Comparison of ENCODE assay signal across 20 mouse cellular contexts in the genomic region with DNA sequence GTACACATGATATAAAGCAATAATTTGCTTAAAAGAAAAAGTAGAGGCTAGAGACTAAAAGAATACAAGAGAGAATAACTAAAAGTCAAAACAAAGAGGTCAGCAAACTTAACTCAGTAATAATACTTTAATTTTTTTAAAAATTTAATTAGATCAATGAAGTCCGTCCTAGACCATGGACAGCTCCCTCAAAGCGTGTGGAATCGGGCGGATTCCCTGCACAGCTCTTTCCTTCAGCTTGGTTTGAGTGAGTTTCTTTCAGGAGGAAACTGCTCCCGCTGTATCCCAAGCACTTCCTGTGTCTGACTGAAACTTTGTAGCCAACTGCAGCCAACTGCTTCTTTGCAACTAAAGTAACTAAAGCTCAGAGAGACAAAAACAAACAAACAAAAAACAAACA. TPM values are rescaled to one million over a fixed set of nuclear protein-coding genes. Genes with fewer than 3 reads are reported as not detected.
A peak's percentile ranks its signal among the peaks of the same experiment; 100 is the strongest.
DNase-seq lines count a peak whose midpoint lies in the region; ATAC-seq and TF ChIP-seq lines count a peak whose summit lies in the region.
"Had no signal": no experiment of that assay in that cellular context is flagged by ENCODE, and none has a peak within 500 bp of the region (broad histone marks: within the 10 kb centered on the region; RNA-seq: fewer than 3 reads in every experiment).

No protein-coding gene starts in this region.

- no peak for TF ChIP-seq CTCF in kidney, postnatal 0 days (IDR thresholded peaks at IDR 0.05; ENCODE audit: low read depth)
- TF ChIP-seq CTCF in lung, embryonic 14.5 days (IDR thresholded peaks at IDR 0.05; ENCODE audit: low read depth): no peak
- TF ChIP-seq CTCF in lung, adult 2 months (IDR thresholded peaks at IDR 0.05; ENCODE audit: insufficient read depth, low read length): no peak

- DNase-seq in kidney, postnatal 0 days (ENCODE audit: low spot score): peak; percentile 46
- no peak for DNase-seq in kidney, postnatal 14 days
- DNase-seq in lung, embryonic 14.5 days: peak; percentile 69
- no peak for DNase-seq in lung, adult 2 months
- peak; percentile 59 for DNase-seq in embryonic facial prominence, embryonic 11.5 days (ENCODE audit: low spot score)
- DNase-seq in cerebellum, postnatal 4 days (ENCODE audit: low spot score in 2 of 2): no peak
- DNase-seq in urinary bladder, postnatal 36 days (ENCODE audit: low spot score in 2 of 2): no peak
- DNase-seq: adrenal gland, adult 2 months; adrenal gland, postnatal 25 days; cerebellum, adult 18-20 months; cerebellum, adult 9-11 months; heart, adult 18-20 months; heart, postnatal 10 days; heart, postnatal 4 days had no signal

- H3K4me1 ChIP-seq in kidney, postnatal 0 days (replicated peaks; ENCODE audit: insufficient read depth, low read length): no peaks in the 10 kb centered on the region
- no peaks in the 10 kb centered on the region for H3K4me1 ChIP-seq in lung, embryonic 14.5 days (ENCODE audit: insufficient read depth)
- H3K4me1 ChIP-seq in lung, adult 2 months (ENCODE audit: control insufficient read depth, insufficient read depth, low read length): no peaks in the 10 kb centered on the region
- H3K4me1 ChIP-seq in embryonic facial prominence, embryonic 11.5 days (ENCODE audit: control insufficient read depth, insufficient read depth, low read length): no peaks in the 10 kb centered on the region
- H3K4me1 ChIP-seq: forebrain, embryonic 15.5 days; heart, embryonic 10.5 days had no signal

- no peak overlapping the region for H3K27ac ChIP-seq in kidney, postnatal 0 days
- no peak overlapping the region for H3K27ac ChIP-seq in lung, embryonic 14.5 days (ENCODE audit: low read depth)
- H3K27ac ChIP-seq in embryonic facial prominence, embryonic 11.5 days (replicated peaks; ENCODE audit: low read depth, low read length): no peak overlapping the region
- H3K27ac ChIP-seq: forebrain, embryonic 15.5 days; heart, embryonic 10.5 days; hindbrain, embryonic 13.5 days; hindbrain, postnatal 0 days had no signal

- no peak overlapping the region for H3K4me2 ChIP-seq in kidney, postnatal 0 days (ENCODE audit: low read length)
- H3K4me2 ChIP-seq in lung, embryonic 14.5 days: no peak overlapping the region
- H3K4me2 ChIP-seq in embryonic facial prominence, embryonic 11.5 days (ENCODE audit: low read depth, low read length): no peak overlapping the region
- H3K4me2 ChIP-seq: forebrain, embryonic 15.5 days; hindbrain, embryonic 13.5 days had no signal

- no peaks in the 10 kb centered on the region for H3K27me3 ChIP-seq in kidney, postnatal 0 days (ENCODE audit: insufficient read depth, low read length)
- no peaks in the 10 kb centered on the region for H3K27me3 ChIP-seq in lung, embryonic 14.5 days (ENCODE audit: insufficient read depth, low read length)
- no peaks in the 10 kb centered on the region for H3K27me3 ChIP-seq in embryonic facial prominence, embryonic 11.5 days (ENCODE audit: control insufficient read depth, insufficient read depth, low read length)
- H3K27me3 ChIP-seq: forebrain, embryonic 15.5 days; Patski had no signal

- H3K4me3 ChIP-seq in kidney, postnatal 0 days (replicated peaks; ENCODE audit: low read depth, low read length): no peak overlapping the region
- no peak overlapping the region for H3K4me3 ChIP-seq in lung, embryonic 14.5 days (ENCODE audit: low read depth, low read length)
- H3K4me3 ChIP-seq in lung, adult 2 months (replicated peaks; ENCODE audit: extremely low read depth, low read depth, low read length): no peak overlapping the region
- H3K4me3 ChIP-seq in embryonic facial prominence, embryonic 11.5 days (ENCODE audit: low read depth, low read length): no peak overlapping the region
- H3K4me3 ChIP-seq: forebrain, embryonic 15.5 days; heart, embryonic 10.5 days; hindbrain, embryonic 13.5 days had no signal

- H3K9me3 ChIP-seq in kidney, postnatal 0 days (replicated peaks; ENCODE audit: low read length): no peaks in the 10 kb centered on the region
- H3K9me3 ChIP-seq in lung, embryonic 14.5 days (ENCODE audit: low read depth, low read length): no peaks in the 10 kb centered on the region
- no peaks in the 10 kb centered on the region for H3K9me3 ChIP-seq in embryonic facial prominence, embryonic 11.5 days (replicated peaks; ENCODE audit: control insufficient read depth, low read length)
- H3K9me3 ChIP-seq: forebrain, embryonic 15.5 days; heart, embryonic 10.5 days; hindbrain, embryonic 13.5 days had no signal

- TF ChIP-seq POLR2A in lung, adult 2 months (IDR thresholded peaks at IDR 0.05; ENCODE audit: borderline replicate concordance, extremely low read depth, low read depth, low read length): no peak

- WGBS in kidney, postnatal 0 days: 24% methylated on average over 5 of the region's 5 CpGs
- 14% methylated on average over 5 of the region's 5 CpGs for WGBS in lung, embryonic 14.5 days
- 17% methylated on average over 5 of the region's 5 CpGs for WGBS in lung, adult 2 months
- WGBS in embryonic facial prominence, embryonic 11.5 days: 28% methylated on average over 5 of the region's 5 CpGs

- H3K9ac ChIP-seq in kidney, postnatal 0 days (ENCODE audit: low read depth, low read length): no peak overlapping the region
- H3K9ac ChIP-seq in lung, embryonic 14.5 days: no peak overlapping the region
- H3K9ac ChIP-seq in embryonic facial prominence, embryonic 11.5 days (replicated peaks; ENCODE audit: low read length): no peak overlapping the region
- H3K9ac ChIP-seq: forebrain, embryonic 15.5 days; hindbrain, embryonic 13.5 days had no signal

- no peaks in the 10 kb centered on the region for H3K36me3 ChIP-seq in kidney, postnatal 0 days (ENCODE audit: insufficient read depth, low read length)
- no peaks in the 10 kb centered on the region for H3K36me3 ChIP-seq in lung, embryonic 14.5 days (ENCODE audit: insufficient read depth)
- H3K36me3 ChIP-seq in embryonic facial prominence, embryonic 11.5 days (replicated peaks; ENCODE audit: control insufficient read depth, insufficient read depth, low read depth, low read length): no peaks in the 10 kb centered on the region
- H3K36me3 ChIP-seq: forebrain, embryonic 15.5 days; heart, embryonic 10.5 days; hindbrain, embryonic 13.5 days had no signal

- no peak for ATAC-seq in kidney, postnatal 0 days (replicated peaks; ENCODE audit: low FRiP score, low read depth)
- ATAC-seq in lung, embryonic 14.5 days (ENCODE audit: insufficient read depth): no peak
- no peak for ATAC-seq in embryonic facial prominence, embryonic 11.5 days (replicated peaks; ENCODE audit: insufficient number of reproducible peaks, low FRiP score, low TSS enrichment, low read depth)
- ATAC-seq: forebrain, embryonic 15.5 days; hindbrain, postnatal 0 days; Patski had no signal

RNA-seq across cellular contexts. Expression of gene Cbln4, which starts 9.0 kb away (rescaled TPM):
- 3.4 and 4.1 TPM in 2 replicates for polyA plus RNA-seq in kidney, postnatal 0 days (2015; fragmentation: Nextera tagmentation; extraction: Ambion mirVana)
- polyA plus RNA-seq in lung, embryonic 14.5 days (2014; fragmentation: Nextera tagmentation; extraction: Ambion mirVana): not detected in 2 replicates
- not detected in 2 replicates for polyA plus RNA-seq in lung, adult 2 months (2012; rRNA removed)
- 3.5 and 4.1 TPM in 2 replicates for polyA plus RNA-seq in embryonic facial prominence, embryonic 11.5 days (2014; fragmentation: Nextera tagmentation; extraction: Ambion mirVana)
- polyA plus RNA-seq: adrenal gland, adult 2 months; C2C12; Patski had no signal

Comparison
In these comparisons a context has a peak if more than half of its experiments do, and no peak if none do; other contexts are left out.
1. DNase-seq: peak in kidney, postnatal 0 days (single experiment), lung, embryonic 14.5 days (single experiment) and embryonic facial prominence, embryonic 11.5 days (single experiment); none in kidney, postnatal 14 days (single experiment), lung, adult 2 months (single experiment), cerebellum, postnatal 4 days (0 of 2) and urinary bladder, postnatal 36 days (0 of 2).